Mouse (Mus musculus) MN1 (cell line): ENCODE results near the gene Dag1.
"Not testable (repeated sequence)": the region's sequence is repeated elsewhere in the genome, so short reads cannot be mapped to it uniquely, and the experiment has no call there.

Experiments
- DNase-seq: peaks from one replicate; pipeline ENCODE4 v3.0.0-alpha.2; 2016; ENCODE audit warnings: low spot score

Dag1 gene

GRCm38 (mm10) chr9:108225166-108225565 lies 38.6 kb downstream of the Dag1 start:
- DNase-seq = no peak

- no peak for DNase-seq
These were observed 40.1 kb downstream of the Dag1 start for GRCm38 (mm10) chr9:108223633-108224032.

GRCm38 (mm10) chr9:108221566-108221965 lies 42.2 kb downstream of the Dag1 start:
- DNase-seq = no peak

GRCm38 (mm10) chr9:108220380-108220774 lies 43.4 kb downstream of the Dag1 start:
- DNase-seq = peak; percentile 50

- DNase-seq = no peak
These were observed 43.9 kb downstream of the Dag1 start for GRCm38 (mm10) chr9:108219766-108220379.

- no peak for DNase-seq
These were observed 45.7 kb downstream of the Dag1 start for GRCm38 (mm10) chr9:108217936-108218543.

GRCm38 (mm10) chr9:108217406-108217805 lies 46.4 kb downstream of the Dag1 start:
- DNase-seq = no peak

- DNase-seq = no peak
These were observed 50.7 kb downstream of the Dag1 start for GRCm38 (mm10) chr9:108213105-108213504.

- no peak for DNase-seq
These were observed 51.3 kb downstream of the Dag1 start for GRCm38 (mm10) chr9:108212426-108212825.

GRCm38 (mm10) chr9:108205571-108205901 lies 58.2 kb downstream of the Dag1 start:
- DNase-seq = no peak

- DNase-seq = no peak
These were observed 58.7 kb downstream of the Dag1 start for GRCm38 (mm10) chr9:108204884-108205570.

GRCm38 (mm10) chr9:108203015-108203414 lies 60.7 kb downstream of the Dag1 start:
- DNase-seq = peak; percentile 78

- no peak for DNase-seq
These were observed 61.6 kb downstream of the Dag1 start for GRCm38 (mm10) chr9:108202169-108202568.

- peak; percentile 93 for DNase-seq
These were observed 62.6 kb downstream of the Dag1 start for GRCm38 (mm10) chr9:108201160-108201559.

GRCm38 (mm10) chr9:108198621-108199020 lies 65.1 kb downstream of the Dag1 start:
- DNase-seq = no peak

GRCm38 (mm10) chr9:108196920-108197677 lies 66.7 kb downstream of the Dag1 start:
- no peak for DNase-seq

- DNase-seq = not testable (repeated sequence)
These were observed 67.5 kb downstream of the Dag1 start for GRCm38 (mm10) chr9:108196222-108196621.

GRCm38 (mm10) chr9:108189787-108190679 lies 73.7 kb downstream of the Dag1 start, which contains the start of gene Bsn:
Gene Bsn, minus strand, starts transcription at chr9:108190384.
- peak; percentile 88 for DNase-seq

- no peak for DNase-seq
These were observed 74.3 kb downstream of the Dag1 start for GRCm38 (mm10) chr9:108189488-108189786.

- no peak for DNase-seq
These were observed 74.7 kb downstream of the Dag1 start for GRCm38 (mm10) chr9:108189023-108189422.

GRCm38 (mm10) chr9:108188511-108188910 lies 75.2 kb downstream of the Dag1 start:
- DNase-seq = no peak

GRCm38 (mm10) chr9:108187616-108188015 lies 76.1 kb downstream of the Dag1 start:
- no peak for DNase-seq
